Mouse (Mus musculus): ENCODE results near the gene Aldh4a1. TPM values are rescaled to one million over a fixed set of nuclear protein-coding genes. Genes with fewer than 3 reads are reported as not detected.

Gene Aldh4a1
- total and polyA plus RNA-seq, 3 experiments, result 79.7 to 120 (median 96.7) TPM

DNA sequence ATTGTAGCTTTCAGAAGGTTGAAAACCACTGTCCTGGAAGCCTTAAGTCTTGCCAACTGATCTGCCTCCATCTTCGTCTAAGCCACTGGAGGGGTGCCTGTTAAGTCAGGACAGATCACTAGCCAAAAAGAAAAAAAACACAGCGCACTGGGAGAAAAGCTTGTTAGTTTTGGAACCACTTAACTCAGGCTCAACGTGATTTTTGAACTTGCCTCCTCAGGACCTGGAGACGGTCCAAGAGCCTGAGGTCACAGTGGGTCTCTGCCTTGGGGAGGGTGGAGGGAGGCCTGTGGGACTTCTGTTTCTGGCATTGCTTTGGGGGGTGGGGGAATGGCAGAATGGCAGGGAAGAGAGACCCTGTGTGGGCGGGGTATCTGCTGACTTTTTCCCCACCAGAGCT, 8.5 kb downstream of the Aldh4a1 start:
- WGBS, result 48% methylated on average over 5 of the region's 5 CpGs
- no peaks in the 10 kb centered on the region; the same call in 1 of the 2 replicates for H3K79me2 ChIP-seq (replicated peaks; ENCODE audit: control insufficient read depth, insufficient read depth, low read length)
- TF ChIP-seq CTCF (IDR thresholded peaks at IDR 0.05) (no peak), EP300 (IDR thresholded peaks at IDR 0.05; ENCODE audit: insufficient read depth, low read depth, low read length) (no peak), POLR2A (IDR thresholded peaks at IDR 0.05; ENCODE audit: insufficient read depth, low read depth, low read length) (no peak)
- DNase-seq, result no peak
- intact Hi-C loops (cut with DNase I), result no loop called here
- no peak overlapping the region for H3K27ac ChIP-seq
- no peaks in the 10 kb centered on the region for H3K27me3 ChIP-seq (ENCODE audit: control insufficient read depth, insufficient read depth, low read length)
- no peak overlapping the region for H3K9ac ChIP-seq (ENCODE audit: low read depth, low read length)
- no peaks in the 10 kb centered on the region for H3K36me3 ChIP-seq (ENCODE audit: control insufficient read depth, insufficient read depth, low read length)
- no peak overlapping the region for H3K4me3 ChIP-seq
- H3K4me1 ChIP-seq (ENCODE audit: control insufficient read depth, insufficient read depth, low read length), result no peaks in the 10 kb centered on the region

GRCm38 (mm10) chr4:139631569-139632253, 9.0 kb downstream of the Aldh4a1 start:
- H3K4me1 ChIP-seq (ENCODE audit: control insufficient read depth, insufficient read depth, low read length), result no peaks in the 10 kb centered on the region
- H3K9ac ChIP-seq (ENCODE audit: low read depth, low read length), result no peak overlapping the region
- H3K79me2 ChIP-seq (replicated peaks; ENCODE audit: control insufficient read depth, insufficient read depth, low read length), result no peaks in the 10 kb centered on the region; the same call in 1 of the 2 replicates
- H3K27ac ChIP-seq, result no peak overlapping the region
- no peak for DNase-seq
- 81% methylated on average over 7 of the region's 7 CpGs for WGBS
- no peak for TF ChIP-seq CTCF (IDR thresholded peaks at IDR 0.05)
- TF ChIP-seq POLR2A (IDR thresholded peaks at IDR 0.05; ENCODE audit: insufficient read depth, low read depth, low read length), result no peak
- TF ChIP-seq EP300 (IDR thresholded peaks at IDR 0.05; ENCODE audit: insufficient read depth, low read depth, low read length), result no peak
- no peaks in the 10 kb centered on the region for H3K27me3 ChIP-seq (ENCODE audit: control insufficient read depth, insufficient read depth, low read length)
- intact Hi-C loops (cut with DNase I), result no loop called here
- H3K36me3 ChIP-seq (ENCODE audit: control insufficient read depth, insufficient read depth, low read length), result no peaks in the 10 kb centered on the region
- no peak overlapping the region for H3K4me3 ChIP-seq

GRCm38 (mm10) chr4:139632254-139632580, 9.6 kb downstream of the Aldh4a1 start:
- DNase-seq, result no peak
- TF ChIP-seq EP300 (IDR thresholded peaks at IDR 0.05; ENCODE audit: insufficient read depth, low read depth, low read length), result no peak
- TF ChIP-seq POLR2A (IDR thresholded peaks at IDR 0.05; ENCODE audit: insufficient read depth, low read depth, low read length), result no peak
- TF ChIP-seq CTCF (IDR thresholded peaks at IDR 0.05), result no peak
- H3K79me2 ChIP-seq (replicated peaks; ENCODE audit: control insufficient read depth, insufficient read depth, low read length), result no peaks in the 10 kb centered on the region; the same call in 1 of the 2 replicates
- H3K4me1 ChIP-seq (ENCODE audit: control insufficient read depth, insufficient read depth, low read length), result no peaks in the 10 kb centered on the region
- H3K36me3 ChIP-seq (ENCODE audit: control insufficient read depth, insufficient read depth, low read length), result no peaks in the 10 kb centered on the region
- intact Hi-C loops (cut with DNase I), result no loop called here
- 85% methylated on average over 10 of the region's 10 CpGs for WGBS
- no peak overlapping the region for H3K27ac ChIP-seq
- no peaks in the 10 kb centered on the region for H3K27me3 ChIP-seq (ENCODE audit: control insufficient read depth, insufficient read depth, low read length)
- H3K9ac ChIP-seq (ENCODE audit: low read depth, low read length), result no peak overlapping the region
- no peak overlapping the region for H3K4me3 ChIP-seq

- intact Hi-C loops (cut with DNase I), result loop anchor here (1.0 kb wide), 2 partner anchors 101 to 166 kb away; no protein-coding TSS in a partner anchor
- H3K36me3 ChIP-seq (ENCODE audit: control insufficient read depth, insufficient read depth, low read length), result no peaks in the 10 kb centered on the region
- no peak overlapping the region for H3K27ac ChIP-seq
- H3K9ac ChIP-seq (ENCODE audit: low read depth, low read length), result no peak overlapping the region
- H3K4me1 ChIP-seq (ENCODE audit: control insufficient read depth, insufficient read depth, low read length), result no peaks in the 10 kb centered on the region
- H3K4me3 ChIP-seq, result no peak overlapping the region
- TF ChIP-seq POLR2A (IDR thresholded peaks at IDR 0.05; ENCODE audit: insufficient read depth, low read depth, low read length), result no peak
- peak; percentile 98 for TF ChIP-seq CTCF (IDR thresholded peaks at IDR 0.05)
- TF ChIP-seq EP300 (IDR thresholded peaks at IDR 0.05; ENCODE audit: insufficient read depth, low read depth, low read length), result peak; percentile 88
- WGBS, result 35% methylated on average over 7 of the region's 7 CpGs
- H3K27me3 ChIP-seq (ENCODE audit: control insufficient read depth, insufficient read depth, low read length), result no peaks in the 10 kb centered on the region
- peak; percentile 52 to 84 for DNase-seq
- no peaks in the 10 kb centered on the region for H3K79me2 ChIP-seq (replicated peaks; ENCODE audit: control insufficient read depth, insufficient read depth, low read length)
Measured at GRCm38 (mm10) chr4:139636373-139636772, 13.7 kb downstream of the Aldh4a1 start.

DNA sequence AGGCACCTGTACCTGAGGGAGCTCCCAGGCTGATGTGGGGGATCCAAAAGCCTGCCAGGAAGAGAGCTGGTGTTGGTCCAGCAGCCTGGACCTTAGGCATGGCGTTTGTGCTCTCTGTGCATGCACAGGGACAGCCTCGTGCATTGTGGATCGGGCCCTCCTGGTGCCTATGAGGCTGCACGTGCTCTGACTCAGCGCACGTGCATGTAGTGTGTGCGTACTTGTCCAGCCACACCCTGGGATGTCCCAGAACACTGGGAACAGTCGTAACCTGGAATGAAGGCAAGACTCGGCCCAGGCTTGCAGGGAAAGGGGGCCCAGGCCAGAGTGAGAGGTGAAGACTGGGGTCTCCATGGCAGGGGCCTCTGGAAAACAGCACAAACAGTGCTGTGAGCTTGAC, 15.2 kb downstream of the Aldh4a1 start:
- no peak overlapping the region for H3K27ac ChIP-seq
- H3K9ac ChIP-seq (ENCODE audit: low read depth, low read length), result no peak overlapping the region
- 90% methylated on average over 9 of the region's 9 CpGs for WGBS
- TF ChIP-seq EP300 (IDR thresholded peaks at IDR 0.05; ENCODE audit: insufficient read depth, low read depth, low read length), result no peak
- no peaks in the 10 kb centered on the region for H3K27me3 ChIP-seq (ENCODE audit: control insufficient read depth, insufficient read depth, low read length)
- H3K36me3 ChIP-seq (ENCODE audit: control insufficient read depth, insufficient read depth, low read length), result no peaks in the 10 kb centered on the region
- intact Hi-C loops (cut with DNase I), result no loop called here
- no peaks in the 10 kb centered on the region for H3K79me2 ChIP-seq (replicated peaks; ENCODE audit: control insufficient read depth, insufficient read depth, low read length)
- no peaks in the 10 kb centered on the region for H3K4me1 ChIP-seq (ENCODE audit: control insufficient read depth, insufficient read depth, low read length)
- no peak overlapping the region for H3K4me3 ChIP-seq
- no peak for DNase-seq

DNA sequence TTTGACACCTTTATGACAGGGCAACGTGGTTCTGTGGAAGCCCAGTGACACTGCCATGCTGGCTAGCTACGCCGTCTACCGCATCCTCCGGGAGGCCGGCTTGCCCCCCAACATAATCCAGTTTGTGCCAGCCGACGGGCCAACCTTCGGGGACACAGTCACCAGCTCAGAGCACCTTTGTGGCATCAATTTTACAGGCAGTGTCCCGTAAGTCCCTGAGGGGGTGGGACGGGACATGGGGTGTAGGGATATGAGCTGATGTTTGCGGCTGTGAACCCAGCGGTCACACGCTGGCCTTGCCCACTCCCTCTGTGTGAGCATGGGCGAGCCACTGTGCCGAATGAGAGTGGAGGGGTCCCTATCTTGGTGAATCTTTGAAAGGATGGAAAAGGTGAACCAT, 15.7 kb downstream of the Aldh4a1 start:
- H3K4me3 ChIP-seq, result no peak overlapping the region
- no peaks in the 10 kb centered on the region for H3K4me1 ChIP-seq (ENCODE audit: control insufficient read depth, insufficient read depth, low read length)
- no peak for DNase-seq
- TF ChIP-seq EP300 (IDR thresholded peaks at IDR 0.05; ENCODE audit: insufficient read depth, low read depth, low read length), result no peak
- TF ChIP-seq POLR2A (IDR thresholded peaks at IDR 0.05; ENCODE audit: insufficient read depth, low read depth, low read length), result no peak
- TF ChIP-seq CTCF (IDR thresholded peaks at IDR 0.05), result no peak
- H3K27me3 ChIP-seq (ENCODE audit: control insufficient read depth, insufficient read depth, low read length), result no peaks in the 10 kb centered on the region
- H3K27ac ChIP-seq, result no peak overlapping the region
- intact Hi-C loops (cut with DNase I), result no loop called here
- H3K36me3 ChIP-seq (ENCODE audit: control insufficient read depth, insufficient read depth, low read length), result no peaks in the 10 kb centered on the region
- 94% methylated on average over 16 of the region's 16 CpGs for WGBS
- H3K79me2 ChIP-seq (replicated peaks; ENCODE audit: control insufficient read depth, insufficient read depth, low read length), result no peaks in the 10 kb centered on the region
- no peak overlapping the region for H3K9ac ChIP-seq (ENCODE audit: low read depth, low read length)
